Mouse (Mus musculus): Measurements from ENCODE around the gene Angptl7. TPM values are rescaled to one million over a fixed set of nuclear protein-coding genes. Genes with fewer than 3 reads are reported as not detected.
A peak's percentile ranks its signal among the peaks of the same experiment; 100 is the strongest.

Gene Angptl7
- total RNA-seq (2014; rRNA removed; ENCODE audit: low replicate concordance) (2.9 and 4.9 TPM in 2 replicates), polyA plus RNA-seq (2015; fragmentation: Nextera tagmentation; extraction: Ambion mirVana) (8.9 and 9.1 TPM in 2 replicates)

- H3K27me3 ChIP-seq (ENCODE audit: control insufficient read depth, insufficient read depth, low read length): no peaks in the 10 kb centered on the region
- TF ChIP-seq CTCF (IDR thresholded peaks at IDR 0.05; ENCODE audit: low read depth) (no peak), EP300 (IDR thresholded peaks at IDR 0.05; ENCODE audit: low read depth) (no peak)
- no peak within 1 kb of the TSS for H3K27ac ChIP-seq (ENCODE audit: low read depth)
- peaks cover 3% of the 10 kb centered on the region; the same call in 1 of the 2 replicates for H3K4me1 ChIP-seq (ENCODE audit: control insufficient read depth, insufficient read depth)
- H3K9ac ChIP-seq (replicated peaks; ENCODE audit: low read depth, low read length): no peak within 1 kb of the TSS
- no peaks in the 10 kb centered on the region for H3K9me3 ChIP-seq (replicated peaks; ENCODE audit: control insufficient read depth, low read length)
- no peak within 1 kb of the TSS for H3K4me3 ChIP-seq (ENCODE audit: low read depth, low read length)
- H3K36me3 ChIP-seq (replicated peaks; ENCODE audit: control insufficient read depth, insufficient read depth, low read length): peaks cover 49% of the 10 kb centered on the region
- WGBS: 39% methylated on average over 4 of the region's 4 CpGs
- DNase-seq (ENCODE audit: low spot score): no peak
- no peak within 1 kb of the TSS for H3K4me2 ChIP-seq (ENCODE audit: low read depth, low read length)
- ATAC-seq (ENCODE audit: insufficient read depth, low read depth): 0 out of 2 replicates have a peak, but pooled peaks have one; percentile 18
Observed at GRCm38 (mm10) chr4:148500410-148500867, at the start of gene Angptl7. Angptl7 (minus strand) TSS chr4:148500460.

GRCm38 (mm10) chr4:148549106-148549505 is 48.8 kb upstream of the Angptl7 start:
- Histone ChIP-seq H3K4me2 (ENCODE audit: low read depth, low read length) (no peak overlapping the region), H3K27ac (ENCODE audit: low read depth) (no peak overlapping the region), H3K27me3 (ENCODE audit: control insufficient read depth, insufficient read depth, low read length) (no peaks in the 10 kb centered on the region), H3K9ac (replicated peaks; ENCODE audit: low read depth, low read length) (no peak overlapping the region), H3K4me1 (ENCODE audit: control insufficient read depth, insufficient read depth) (no peaks in the 10 kb centered on the region), H3K4me3 (ENCODE audit: low read depth, low read length) (no peak overlapping the region), H3K9me3 (replicated peaks; ENCODE audit: control insufficient read depth, low read length) (no peaks in the 10 kb centered on the region), H3K36me3 (replicated peaks; ENCODE audit: control insufficient read depth, insufficient read depth, low read length) (peaks cover 93% of the 10 kb centered on the region)
- 78% methylated on average over 4 of the region's 4 CpGs for WGBS
- ATAC-seq (ENCODE audit: insufficient read depth, low read depth): no peak
- TF ChIP-seq CTCF (IDR thresholded peaks at IDR 0.05; ENCODE audit: low read depth): no peak
- no peak for TF ChIP-seq EP300 (IDR thresholded peaks at IDR 0.05; ENCODE audit: low read depth)
- no peak for DNase-seq (ENCODE audit: low spot score)

- TF ChIP-seq CTCF (IDR thresholded peaks at IDR 0.05; ENCODE audit: low read depth) (no peak), EP300 (IDR thresholded peaks at IDR 0.05; ENCODE audit: low read depth) (no peak)
- no peak for DNase-seq (ENCODE audit: low spot score)
- H3K27ac ChIP-seq (ENCODE audit: low read depth): no peak overlapping the region
- peaks cover 97% of the 10 kb centered on the region for H3K36me3 ChIP-seq (replicated peaks; ENCODE audit: control insufficient read depth, insufficient read depth, low read length)
- H3K9ac ChIP-seq (replicated peaks; ENCODE audit: low read depth, low read length): no peak overlapping the region
- H3K4me1 ChIP-seq (ENCODE audit: control insufficient read depth, insufficient read depth): no peaks in the 10 kb centered on the region
- no peak overlapping the region for H3K4me3 ChIP-seq (ENCODE audit: low read depth, low read length)
- H3K9me3 ChIP-seq (replicated peaks; ENCODE audit: control insufficient read depth, low read length): no peaks in the 10 kb centered on the region
- H3K27me3 ChIP-seq (ENCODE audit: control insufficient read depth, insufficient read depth, low read length): no peaks in the 10 kb centered on the region
- ATAC-seq (ENCODE audit: insufficient read depth, low read depth): no peak
- 74% methylated on average over 3 of the region's 3 CpGs for WGBS
- H3K4me2 ChIP-seq (ENCODE audit: low read depth, low read length): no peak overlapping the region
Observed at GRCm38 (mm10) chr4:148535876-148536275, 35.6 kb upstream of the Angptl7 start.

- Histone ChIP-seq H3K9ac (replicated peaks; ENCODE audit: low read depth, low read length) (no peak overlapping the region), H3K27ac (ENCODE audit: low read depth) (no peak overlapping the region), H3K36me3 (replicated peaks; ENCODE audit: control insufficient read depth, insufficient read depth, low read length) (peaks cover 92% of the 10 kb centered on the region), H3K4me1 (ENCODE audit: control insufficient read depth, insufficient read depth) (no peaks in the 10 kb centered on the region), H3K9me3 (replicated peaks; ENCODE audit: control insufficient read depth, low read length) (no peaks in the 10 kb centered on the region), H3K4me2 (ENCODE audit: low read depth, low read length) (no peak overlapping the region), H3K4me3 (ENCODE audit: low read depth, low read length) (no peak overlapping the region), H3K27me3 (ENCODE audit: control insufficient read depth, insufficient read depth, low read length) (no peaks in the 10 kb centered on the region)
- TF ChIP-seq CTCF (IDR thresholded peaks at IDR 0.05; ENCODE audit: low read depth) (no peak), EP300 (IDR thresholded peaks at IDR 0.05; ENCODE audit: low read depth) (no peak)
- ATAC-seq (ENCODE audit: insufficient read depth, low read depth): no peak; the same call in 1 of the 2 replicates
- DNase-seq (ENCODE audit: low spot score): no peak
- WGBS: 76% methylated on average over 12 of the region's 12 CpGs
Observed at GRCm38 (mm10) chr4:148533613-148534328, 33.5 kb upstream of the Angptl7 start.

GRCm38 (mm10) chr4:148532516-148532915 is 32.3 kb upstream of the Angptl7 start:
- Histone ChIP-seq H3K9me3 (replicated peaks; ENCODE audit: control insufficient read depth, low read length) (no peaks in the 10 kb centered on the region), H3K36me3 (replicated peaks; ENCODE audit: control insufficient read depth, insufficient read depth, low read length) (peaks cover 81% of the 10 kb centered on the region), H3K27me3 (ENCODE audit: control insufficient read depth, insufficient read depth, low read length) (no peaks in the 10 kb centered on the region), H3K27ac (ENCODE audit: low read depth) (no peak overlapping the region), H3K4me1 (ENCODE audit: control insufficient read depth, insufficient read depth) (no peaks in the 10 kb centered on the region), H3K4me3 (ENCODE audit: low read depth, low read length) (no peak overlapping the region), H3K9ac (replicated peaks; ENCODE audit: low read depth, low read length) (no peak overlapping the region), H3K4me2 (ENCODE audit: low read depth, low read length) (no peak overlapping the region)
- ATAC-seq (ENCODE audit: insufficient read depth, low read depth) (no peak), DNase-seq (ENCODE audit: low spot score) (no peak)
- 93% methylated on average over 3 of the region's 3 CpGs for WGBS
- TF ChIP-seq EP300 (IDR thresholded peaks at IDR 0.05; ENCODE audit: low read depth) (no peak), CTCF (IDR thresholded peaks at IDR 0.05; ENCODE audit: low read depth) (no peak)

Measured in heart, postnatal 0 days (tissue).